20 mouse cellular contexts compared by ENCODE assay signal in genomic region chr4:142414874-142415273, GRCm38 (mm10).
DNase-seq lines count a peak whose midpoint lies in the region; ATAC-seq and TF ChIP-seq lines count a peak whose summit lies in the region.
"Had no signal": no experiment of that assay in that cellular context is flagged by ENCODE, and none has a peak within 500 bp of the region (broad histone marks: within the 10 kb centered on the region; RNA-seq: fewer than 3 reads in every experiment).

No protein-coding gene starts in this region.

- no peaks in the 10 kb centered on the region for H3K4me1 ChIP-seq in intestine, postnatal 0 days (replicated peaks; ENCODE audit: control insufficient read depth, insufficient read depth, low read length)
- peaks cover 3% of the 10 kb centered on the region; the same call in 1 of the 2 replicates for H3K4me1 ChIP-seq in intestine, embryonic 16.5 days (ENCODE audit: control insufficient read depth, insufficient read depth, low read length)
- H3K4me1 ChIP-seq: liver, embryonic 15.5 days had no signal

- peak; percentile 29 for DNase-seq in embryo, embryonic 10 days (ENCODE audit: low spot score)
- no peak for DNase-seq in embryo, embryonic 11 days
- DNase-seq in A20 (ENCODE audit: low read depth, low spot score), result peak; percentile 9
- DNase-seq in brain, adult 2 months (ENCODE audit: low read depth, low spot score), result peak; percentile 42
- DNase-seq in spleen, postnatal 14 days (ENCODE audit: low spot score in 2 of 2), result no peak
- DNase-seq: cerebellum, adult 2 months; heart, postnatal 4 days; kidney, adult 11 months; kidney, postnatal 14 days; lung, postnatal 36 days; thymus, adult 18-20 months had no signal

- no peaks in the 10 kb centered on the region for H3K36me3 ChIP-seq in intestine, postnatal 0 days (ENCODE audit: control insufficient read depth, insufficient read depth)
- H3K36me3 ChIP-seq in intestine, embryonic 16.5 days (ENCODE audit: control insufficient read depth, insufficient read depth, low read length), result no peaks in the 10 kb centered on the region
- H3K36me3 ChIP-seq: heart, embryonic 13.5 days; liver, embryonic 15.5 days; neural tube, embryonic 15.5 days had no signal

- ATAC-seq in intestine, postnatal 0 days, result no peak
- ATAC-seq in intestine, embryonic 16.5 days, result no peak
- no peak for ATAC-seq in megakaryocyte-erythroid progenitor cell, adult 5-6 weeks (replicated peaks; ENCODE audit: low FRiP score, low TSS enrichment, poor library complexity, severe bottlenecking)
- ATAC-seq: Patski had no signal

- H3K4me3 ChIP-seq in intestine, postnatal 0 days (ENCODE audit: low read depth, low read length), result no peak overlapping the region
- no peak overlapping the region for H3K4me3 ChIP-seq in intestine, embryonic 16.5 days (ENCODE audit: low read length)
- H3K4me3 ChIP-seq: heart, embryonic 13.5 days; liver, embryonic 15.5 days; myocyte; neural tube, embryonic 15.5 days had no signal

- 63% methylated on average over 5 of the region's 5 CpGs for WGBS in intestine, postnatal 0 days
- 73% methylated on average over 5 of the region's 5 CpGs for WGBS in intestine, embryonic 16.5 days

- peak; percentile 39 for TF ChIP-seq CTCF in intestine, postnatal 0 days (IDR thresholded peaks at IDR 0.05; ENCODE audit: low read depth)

- H3K9ac ChIP-seq in intestine, postnatal 0 days (ENCODE audit: low read depth, low read length), result no peak overlapping the region
- H3K9ac ChIP-seq in intestine, embryonic 16.5 days (ENCODE audit: low read depth, low read length), result no peak overlapping the region
- H3K9ac ChIP-seq: heart, embryonic 13.5 days; liver, embryonic 15.5 days; neural tube, embryonic 15.5 days had no signal

- H3K9me3 ChIP-seq in intestine, postnatal 0 days (ENCODE audit: control insufficient read depth), result no peaks in the 10 kb centered on the region
- no peaks in the 10 kb centered on the region for H3K9me3 ChIP-seq in intestine, embryonic 16.5 days (ENCODE audit: control insufficient read depth, low read length)
- H3K9me3 ChIP-seq: heart, embryonic 13.5 days; liver, embryonic 15.5 days; neural tube, embryonic 15.5 days had no signal

- H3K27ac ChIP-seq in intestine, postnatal 0 days (ENCODE audit: low read depth, low read length), result no peak overlapping the region
- no peak overlapping the region for H3K27ac ChIP-seq in intestine, embryonic 16.5 days (ENCODE audit: low read length)
- H3K27ac ChIP-seq: heart, embryonic 13.5 days; liver, embryonic 15.5 days; neural tube, embryonic 15.5 days had no signal

- no peak overlapping the region for H3K4me2 ChIP-seq in intestine, postnatal 0 days (replicated peaks; ENCODE audit: low read depth)
- no peak overlapping the region for H3K4me2 ChIP-seq in intestine, embryonic 16.5 days (ENCODE audit: low read depth, low read length)
- H3K4me2 ChIP-seq: heart, embryonic 13.5 days; liver, embryonic 15.5 days; midbrain, embryonic 11.5 days; neural tube, embryonic 15.5 days had no signal

- no peaks in the 10 kb centered on the region for H3K27me3 ChIP-seq in intestine, postnatal 0 days (replicated peaks; ENCODE audit: control insufficient read depth, insufficient read depth, low read length)
- no peaks in the 10 kb centered on the region for H3K27me3 ChIP-seq in intestine, embryonic 16.5 days (replicated peaks; ENCODE audit: control insufficient read depth, insufficient read depth, low read length)
- H3K27me3 ChIP-seq: heart, embryonic 13.5 days; liver, embryonic 15.5 days; neural tube, embryonic 15.5 days had no signal

Comparison
In these comparisons a context has a peak if more than half of its experiments do, and no peak if none do; other contexts are left out.
1. DNase-seq: peak in embryo, embryonic 10 days (single experiment), A20 (single experiment) and brain, adult 2 months (single experiment); none in embryo, embryonic 11 days (single experiment) and spleen, postnatal 14 days (0 of 2).